Mouse (Mus musculus): Measurements from ENCODE around the gene Syngr2. TPM values are rescaled to one million over a fixed set of nuclear protein-coding genes. Genes with fewer than 3 reads are reported as not detected.

Gene Syngr2
- polyA plus RNA-seq, 1 experiment = 51.9 TPM

- Histone ChIP-seq H3K27ac (ENCODE audit: insufficient read depth, low read length) (no peak overlapping the region), H3K9ac (ENCODE audit: low read depth, poor library complexity, severe bottlenecking) (no peak overlapping the region), H3K4me1 (ENCODE audit: control insufficient read depth, insufficient read depth, low read length) (peaks cover 4% of the 10 kb centered on the region), H3K9me3 (replicated peaks; ENCODE audit: control insufficient read depth, insufficient read depth, low read length, poor library complexity, severe bottlenecking) (no peaks in the 10 kb centered on the region), H3K36me3 (ENCODE audit: control insufficient read depth, insufficient read depth, low read length, poor library complexity, severe bottlenecking) (peaks cover 32% of the 10 kb centered on the region), H3K4me3 (ENCODE audit: low read depth, low read length) (no peak overlapping the region), H3K27me3 (ENCODE audit: control insufficient read depth, insufficient read depth, low read length, poor library complexity, severe bottlenecking) (no peaks in the 10 kb centered on the region)
- no peak for TF ChIP-seq CTCF (IDR thresholded peaks at IDR 0.05; ENCODE audit: low read depth, low read length)
- no peak for TF ChIP-seq POLR2A (IDR thresholded peaks at IDR 0.05; ENCODE audit: insufficient read depth, low read length)
- no peak for TF ChIP-seq EP300 (IDR thresholded peaks at IDR 0.05; ENCODE audit: insufficient read depth, low read depth, low read length)
These were observed 48.9 kb downstream of the Syngr2 start for GRCm38 (mm10) chr11:117858392-117858791.

GRCm38 (mm10) chr11:117860601-117861000, 51.1 kb downstream of the Syngr2 start, which contains the start of gene Tmem235:
Tmem235 (plus strand) TSS chr11:117860752.
- TF ChIP-seq POLR2A (IDR thresholded peaks at IDR 0.05; ENCODE audit: insufficient read depth, low read length) = no peak
- no peak for TF ChIP-seq CTCF (IDR thresholded peaks at IDR 0.05; ENCODE audit: low read depth, low read length)
- TF ChIP-seq EP300 (IDR thresholded peaks at IDR 0.05; ENCODE audit: insufficient read depth, low read depth, low read length) = no peak
- peak within 1 kb of the TSS; percentile 39 for H3K4me3 ChIP-seq (ENCODE audit: low read depth, low read length)
- H3K36me3 ChIP-seq (ENCODE audit: control insufficient read depth, insufficient read depth, low read length, poor library complexity, severe bottlenecking) = peaks cover 13% of the 10 kb centered on the region
- no peaks in the 10 kb centered on the region for H3K9me3 ChIP-seq (replicated peaks; ENCODE audit: control insufficient read depth, insufficient read depth, low read length, poor library complexity, severe bottlenecking)
- H3K4me1 ChIP-seq (ENCODE audit: control insufficient read depth, insufficient read depth, low read length) = peaks cover 7% of the 10 kb centered on the region
- H3K27ac ChIP-seq (ENCODE audit: insufficient read depth, low read length) = no peak within 1 kb of the TSS
- no peaks in the 10 kb centered on the region for H3K27me3 ChIP-seq (ENCODE audit: control insufficient read depth, insufficient read depth, low read length, poor library complexity, severe bottlenecking)
- no peak within 1 kb of the TSS for H3K9ac ChIP-seq (ENCODE audit: low read depth, poor library complexity, severe bottlenecking)

GRCm38 (mm10) chr11:117863174-117863856, 53.8 kb downstream of the Syngr2 start:
- H3K4me3 ChIP-seq (ENCODE audit: low read depth, low read length) = no peak overlapping the region
- H3K9ac ChIP-seq (ENCODE audit: low read depth, poor library complexity, severe bottlenecking) = no peak overlapping the region
- peaks cover 7% of the 10 kb centered on the region for H3K4me1 ChIP-seq (ENCODE audit: control insufficient read depth, insufficient read depth, low read length)
- H3K9me3 ChIP-seq (replicated peaks; ENCODE audit: control insufficient read depth, insufficient read depth, low read length, poor library complexity, severe bottlenecking) = no peaks in the 10 kb centered on the region
- TF ChIP-seq EP300 (IDR thresholded peaks at IDR 0.05; ENCODE audit: insufficient read depth, low read depth, low read length) (0 out of 2 replicates have a peak, but pooled peaks have one; percentile 60), CTCF (IDR thresholded peaks at IDR 0.05; ENCODE audit: low read depth, low read length) (no peak)
- H3K36me3 ChIP-seq (ENCODE audit: control insufficient read depth, insufficient read depth, low read length, poor library complexity, severe bottlenecking) = no peaks in the 10 kb centered on the region
- no peaks in the 10 kb centered on the region for H3K27me3 ChIP-seq (ENCODE audit: control insufficient read depth, insufficient read depth, low read length, poor library complexity, severe bottlenecking)
- H3K27ac ChIP-seq (ENCODE audit: insufficient read depth, low read length) = no peak overlapping the region

Other genes with a start within 250 kb of the Syngr2 start
- 28.6 and 28.7 TPM in 2 replicates for gene Tnrc6c, start 155.4 kb upstream of the Syngr2 start, polyA plus RNA-seq (2011; ENCODE audit: insufficient read depth, insufficient read length, low read depth, missing spikeins)
- 3.1 and 5.3 TPM in 2 replicates for gene Tmc8, start 27.6 kb upstream of the Syngr2 start, polyA plus RNA-seq (2011; ENCODE audit: insufficient read depth, insufficient read length, low read depth, missing spikeins)
- 12.3 and 16.4 TPM in 2 replicates for gene Tmc6, start 27.5 kb upstream of the Syngr2 start, polyA plus RNA-seq (2011; ENCODE audit: insufficient read depth, insufficient read length, low read depth, missing spikeins)
- not detected in 2 replicates for gene 6030468B19Rik, start 12.0 kb upstream of the Syngr2 start, polyA plus RNA-seq (2011; ENCODE audit: insufficient read depth, insufficient read length, low read depth, missing spikeins)
- 1.4 and 2.1 TPM in 2 replicates for gene Gm20708, start within 50 bp of the Syngr2 start, polyA plus RNA-seq (2011; ENCODE audit: insufficient read depth, insufficient read length, low read depth, missing spikeins)
- 3.6 and 5.0 TPM in 2 replicates for gene Afmid, start 16.3 kb downstream of the Syngr2 start, polyA plus RNA-seq (2011; ENCODE audit: insufficient read depth, insufficient read length, low read depth, missing spikeins)
- gene Tk1, start 16.4 kb downstream of the Syngr2 start, polyA plus RNA-seq (2011; ENCODE audit: insufficient read depth, insufficient read length, low read depth, missing spikeins) = 35.7 and 40.3 TPM in 2 replicates
- gene Birc5, start 39.6 kb downstream of the Syngr2 start, polyA plus RNA-seq (2011; ENCODE audit: insufficient read depth, insufficient read length, low read depth, missing spikeins) = 171 and 183 TPM in 2 replicates
- 0.37 TPM in 1 of 2 replicates, not detected in the other for gene Tmem235, start 51.1 kb downstream of the Syngr2 start, polyA plus RNA-seq (2011; ENCODE audit: insufficient read depth, insufficient read length, low read depth, missing spikeins)
- gene Tha1, start 63.8 kb downstream of the Syngr2 start, polyA plus RNA-seq (2011; ENCODE audit: insufficient read depth, insufficient read length, low read depth, missing spikeins) = 0.52 and 1.1 TPM in 2 replicates
- 53.8 and 61.5 TPM in 2 replicates for gene Socs3, start 160.4 kb downstream of the Syngr2 start, polyA plus RNA-seq (2011; ENCODE audit: insufficient read depth, insufficient read length, low read depth, missing spikeins)
- gene Pgs1, start 176.6 kb downstream of the Syngr2 start, polyA plus RNA-seq (2011; ENCODE audit: insufficient read depth, insufficient read length, low read depth, missing spikeins) = 31.5 and 35.5 TPM in 2 replicates